Mouse (Mus musculus): ENCODE data around the gene Pygl. TPM values are rescaled to one million over a fixed set of nuclear protein-coding genes. Genes with fewer than 3 reads are reported as not detected.

The Pygl gene
- polyA plus RNA-seq, 1 experiment from 2014 or later = 36.6 TPM

GRCm38 (mm10) chr12:70223331-70223730, 8.0 kb downstream of the Pygl start:
- H3K27me3 ChIP-seq = no peaks in the 10 kb centered on the region
- H3K4me3 ChIP-seq = no peak overlapping the region
- no peak overlapping the region for H3K4me2 ChIP-seq
- WGBS = 67% methylated on average over 4 of the region's 4 CpGs
- ATAC-seq (ENCODE audit: insufficient number of reproducible peaks, low FRiP score, low TSS enrichment, low read depth) = no peak
- no peak overlapping the region for H3K9ac ChIP-seq
- H3K27ac ChIP-seq = no peak overlapping the region
- H3K36me3 ChIP-seq = no peaks in the 10 kb centered on the region
- H3K4me1 ChIP-seq = peaks cover 15% of the 10 kb centered on the region
- H3K9me3 ChIP-seq = no peaks in the 10 kb centered on the region

- Histone ChIP-seq H3K9ac (no peak overlapping the region), H3K36me3 (no peaks in the 10 kb centered on the region), H3K4me2 (no peak overlapping the region), H3K27me3 (no peaks in the 10 kb centered on the region), H3K4me1 (peaks cover 1% of the 10 kb centered on the region), H3K27ac (no peak overlapping the region), H3K4me3 (no peak overlapping the region), H3K9me3 (no peaks in the 10 kb centered on the region)
- no peak for ATAC-seq (ENCODE audit: insufficient number of reproducible peaks, low FRiP score, low TSS enrichment, low read depth)
- 87% methylated on average over 5 of the region's 5 CpGs for WGBS
These were observed 9.9 kb downstream of the Pygl start for GRCm38 (mm10) chr12:70221425-70221824.

- Histone ChIP-seq H3K36me3 (no peaks in the 10 kb centered on the region), H3K9me3 (no peaks in the 10 kb centered on the region), H3K27ac (no peak overlapping the region), H3K4me3 (no peak overlapping the region), H3K27me3 (no peaks in the 10 kb centered on the region), H3K4me1 (no peaks in the 10 kb centered on the region), H3K9ac (no peak overlapping the region), H3K4me2 (no peak overlapping the region)
- ATAC-seq (ENCODE audit: insufficient number of reproducible peaks, low FRiP score, low TSS enrichment, low read depth) = no peak
- WGBS = 80% methylated on average over 8 of the region's 8 CpGs
These were observed 12.3 kb downstream of the Pygl start for GRCm38 (mm10) chr12:70218795-70219540.

- Histone ChIP-seq H3K36me3 (no peaks in the 10 kb centered on the region), H3K9me3 (no peaks in the 10 kb centered on the region), H3K4me1 (no peaks in the 10 kb centered on the region), H3K27ac (no peak overlapping the region), H3K4me2 (no peak overlapping the region), H3K4me3 (no peak overlapping the region), H3K9ac (no peak overlapping the region), H3K27me3 (no peaks in the 10 kb centered on the region)
- 71% methylated on average over 16 of the region's 16 CpGs for WGBS
- ATAC-seq (ENCODE audit: insufficient number of reproducible peaks, low FRiP score, low TSS enrichment, low read depth) = no peak
These were observed 15.0 kb downstream of the Pygl start for GRCm38 (mm10) chr12:70216229-70216800.

GRCm38 (mm10) chr12:70214281-70214680, 17.0 kb downstream of the Pygl start:
- ATAC-seq (ENCODE audit: insufficient number of reproducible peaks, low FRiP score, low TSS enrichment, low read depth) = no peak
- Histone ChIP-seq H3K4me1 (no peaks in the 10 kb centered on the region), H3K4me2 (no peak overlapping the region), H3K27me3 (no peaks in the 10 kb centered on the region), H3K36me3 (no peaks in the 10 kb centered on the region), H3K9me3 (no peaks in the 10 kb centered on the region), H3K4me3 (no peak overlapping the region), H3K9ac (no peak overlapping the region), H3K27ac (no peak overlapping the region)
- WGBS = 76% methylated on average over 8 of the region's 8 CpGs

- WGBS = 78% methylated on average over 6 of the region's 6 CpGs
- ATAC-seq (ENCODE audit: insufficient number of reproducible peaks, low FRiP score, low TSS enrichment, low read depth) = no peak
- H3K4me2 ChIP-seq = no peak overlapping the region
These were observed 17.7 kb downstream of the Pygl start for GRCm38 (mm10) chr12:70213601-70214000.

GRCm38 (mm10) chr12:70212501-70212900, 18.8 kb downstream of the Pygl start:
- Histone ChIP-seq H3K4me2 (no peak overlapping the region), H3K4me3 (no peak overlapping the region), H3K9ac (no peak overlapping the region), H3K36me3 (no peaks in the 10 kb centered on the region), H3K27ac (no peak overlapping the region), H3K4me1 (no peaks in the 10 kb centered on the region), H3K27me3 (no peaks in the 10 kb centered on the region), H3K9me3 (no peaks in the 10 kb centered on the region)
- ATAC-seq (ENCODE audit: insufficient number of reproducible peaks, low FRiP score, low TSS enrichment, low read depth) = no peak
- WGBS = 64% methylated on average over 4 of the region's 4 CpGs

More at GRCm38 (mm10) chr12:70213601-70214000, 17.7 kb downstream of the Pygl start:
- Histone ChIP-seq H3K9ac (no peak overlapping the region), H3K36me3 (no peaks in the 10 kb centered on the region), H3K9me3 (no peaks in the 10 kb centered on the region), H3K4me3 (no peak overlapping the region), H3K27ac (no peak overlapping the region), H3K4me1 (no peaks in the 10 kb centered on the region), H3K27me3 (no peaks in the 10 kb centered on the region)

GRCm38 (mm10) chr12:70208214-70208613, 23.1 kb downstream of the Pygl start:
- Histone ChIP-seq H3K27me3 (no peaks in the 10 kb centered on the region), H3K27ac (no peak overlapping the region), H3K4me3 (no peak overlapping the region), H3K36me3 (no peaks in the 10 kb centered on the region), H3K4me2 (no peak overlapping the region), H3K4me1 (no peaks in the 10 kb centered on the region), H3K9me3 (no peaks in the 10 kb centered on the region), H3K9ac (no peak overlapping the region)
- ATAC-seq (ENCODE audit: insufficient number of reproducible peaks, low FRiP score, low TSS enrichment, low read depth) = no peak
- 63% methylated on average over 5 of the region's 5 CpGs for WGBS

- Histone ChIP-seq H3K4me1 (no peaks in the 10 kb centered on the region), H3K9me3 (no peaks in the 10 kb centered on the region), H3K4me3 (no peak overlapping the region), H3K9ac (no peak overlapping the region), H3K27me3 (no peaks in the 10 kb centered on the region), H3K4me2 (no peak overlapping the region), H3K36me3 (no peaks in the 10 kb centered on the region), H3K27ac (no peak overlapping the region)
- WGBS = 78% methylated on average over 8 of the region's 8 CpGs
- ATAC-seq (ENCODE audit: insufficient number of reproducible peaks, low FRiP score, low TSS enrichment, low read depth) = no peak
These were observed 26.9 kb downstream of the Pygl start for GRCm38 (mm10) chr12:70204433-70204832.

- WGBS = 74% methylated on average over 5 of the region's 5 CpGs
- no peak for ATAC-seq (ENCODE audit: insufficient number of reproducible peaks, low FRiP score, low TSS enrichment, low read depth)
- no peaks in the 10 kb centered on the region for H3K27me3 ChIP-seq
- H3K36me3 ChIP-seq = no peaks in the 10 kb centered on the region
- no peak overlapping the region for H3K27ac ChIP-seq
- no peak overlapping the region for H3K4me2 ChIP-seq
- H3K9ac ChIP-seq = no peak overlapping the region
- no peak overlapping the region for H3K4me3 ChIP-seq
- H3K9me3 ChIP-seq = no peaks in the 10 kb centered on the region
- H3K4me1 ChIP-seq = no peaks in the 10 kb centered on the region
These were observed 29.3 kb downstream of the Pygl start for GRCm38 (mm10) chr12:70201926-70202529.

- no peak overlapping the region for H3K9ac ChIP-seq
- ATAC-seq (ENCODE audit: insufficient number of reproducible peaks, low FRiP score, low TSS enrichment, low read depth) = no peak
- WGBS = 86% methylated on average over 5 of the region's 5 CpGs
These were observed 34.9 kb downstream of the Pygl start for GRCm38 (mm10) chr12:70196341-70196740.

GRCm38 (mm10) chr12:70195426-70195825, 35.9 kb downstream of the Pygl start:
- Histone ChIP-seq H3K4me3 (no peak overlapping the region), H3K9me3 (no peaks in the 10 kb centered on the region), H3K27ac (no peak overlapping the region), H3K4me2 (no peak overlapping the region), H3K9ac (no peak overlapping the region), H3K4me1 (peaks cover 8% of the 10 kb centered on the region), H3K27me3 (no peaks in the 10 kb centered on the region), H3K36me3 (no peaks in the 10 kb centered on the region)
- 93% methylated on average over 6 of the region's 6 CpGs for WGBS
- ATAC-seq (ENCODE audit: insufficient number of reproducible peaks, low FRiP score, low TSS enrichment, low read depth) = no peak

More at GRCm38 (mm10) chr12:70196341-70196740, 34.9 kb downstream of the Pygl start:
- H3K27ac ChIP-seq = no peak overlapping the region
- H3K4me1 ChIP-seq = peaks cover 8% of the 10 kb centered on the region
- no peaks in the 10 kb centered on the region for H3K36me3 ChIP-seq
- no peak overlapping the region for H3K4me3 ChIP-seq
- H3K9me3 ChIP-seq = no peaks in the 10 kb centered on the region
- no peak overlapping the region for H3K4me2 ChIP-seq
- no peaks in the 10 kb centered on the region for H3K27me3 ChIP-seq

Measured in limb, embryonic 15.5 days (tissue).